Mouse (Mus musculus) hindbrain, embryonic 12.5 days (tissue): ENCODE results near the gene Slc7a6. TPM values are rescaled to one million over a fixed set of nuclear protein-coding genes. Genes with fewer than 3 reads are reported as not detected.
"Not testable (repeated sequence)": the region's sequence is repeated elsewhere in the genome, so short reads cannot be mapped to it uniquely, and the experiment has no call there.

Source experiments
- ATAC-seq: fragments of 200-750 bp; cut with Nextera tagmentation; 2 replicates; pipeline ENCODE4 v1.8.0; 2017; ENCODE audit warnings: moderate TSS enrichment; ENCODE audit not compliant: low FRiP score
- H3K27ac ChIP-seq: fragments of 300-500 bp; sonication (generic); 2 replicates; pipeline ENCODE4 v1.5.1; 2016; ENCODE audit warnings: mild to moderate bottlenecking
- H3K27me3 ChIP-seq: fragments of 300-500 bp; sonication (generic); 2 replicates; pipeline ENCODE4 v1.6.1; 2016; ENCODE audit warnings: mild to moderate bottlenecking
- H3K36me3 ChIP-seq: fragments of 300-500 bp; sonication (generic); 2 replicates; pipeline ENCODE4 v1.6.1; 2016; ENCODE audit warnings: mild to moderate bottlenecking
- H3K4me1 ChIP-seq: fragments of 300-500 bp; sonication (generic); 2 replicates; pipeline ENCODE4 v1.6.1; 2016
- H3K4me2 ChIP-seq: fragments of 300-500 bp; sonication (generic); replicated peaks from 2 replicates; pipeline ENCODE4 v1.6.1; 2016; ENCODE audit warnings: mild to moderate bottlenecking
- H3K4me3 ChIP-seq: fragments of 300-500 bp; sonication (generic); 2 replicates; pipeline ENCODE4 v1.5.1; 2016; ENCODE audit warnings: mild to moderate bottlenecking
- H3K9ac ChIP-seq: fragments of 300-500 bp; sonication (generic); 2 replicates; pipeline ENCODE4 v1.6.1; 2016; ENCODE audit warnings: mild to moderate bottlenecking, moderate library complexity
- H3K9me3 ChIP-seq: fragments of 300-500 bp; sonication (generic); replicated peaks from 2 replicates; pipeline ENCODE4 v1.6.1; 2016; ENCODE audit warnings: mild to moderate bottlenecking
- WGBS: fragments of 180-500 bp; shearing (Covaris S2); methylation state at CpG from one replicate; pipeline ENCODE4 v1.1.7; 2016; 5-methylcytosine and 5-hydroxymethylcytosine counted together
- polyA plus RNA-seq: library from polyadenylated mRNA; unstranded; fragments of >200 nt; fragmentation: Nextera tagmentation; extraction: Ambion mirVana; gene quantifications from 2 replicates; pipeline ENCODE4 v1.2.1, GENCODE M21; 2016

The Slc7a6 gene
- polyA plus RNA-seq, 1 experiment from 2014 or later, result 60.8 TPM

DNA sequence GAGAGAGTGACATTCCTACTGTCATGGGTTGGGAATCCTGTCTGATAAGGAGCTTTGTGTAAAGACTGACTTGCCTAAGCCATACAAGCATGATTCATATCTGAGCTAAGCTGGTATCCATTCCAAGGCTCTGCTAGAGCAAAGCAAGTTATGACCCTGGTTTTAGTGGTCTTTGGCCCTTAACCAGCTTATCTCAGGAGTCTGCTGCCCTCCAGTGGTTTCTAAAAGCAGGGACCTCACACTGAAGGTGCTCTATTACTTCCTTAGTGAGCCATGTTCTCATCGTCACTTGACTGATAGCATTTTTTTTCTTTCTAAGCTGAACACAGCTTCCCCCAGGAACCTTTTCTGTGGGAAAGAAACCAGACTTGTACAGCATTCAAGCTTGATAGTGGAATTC, 30.1 kb downstream of the Slc7a6 start:
- ATAC-seq, result no peak

DNA sequence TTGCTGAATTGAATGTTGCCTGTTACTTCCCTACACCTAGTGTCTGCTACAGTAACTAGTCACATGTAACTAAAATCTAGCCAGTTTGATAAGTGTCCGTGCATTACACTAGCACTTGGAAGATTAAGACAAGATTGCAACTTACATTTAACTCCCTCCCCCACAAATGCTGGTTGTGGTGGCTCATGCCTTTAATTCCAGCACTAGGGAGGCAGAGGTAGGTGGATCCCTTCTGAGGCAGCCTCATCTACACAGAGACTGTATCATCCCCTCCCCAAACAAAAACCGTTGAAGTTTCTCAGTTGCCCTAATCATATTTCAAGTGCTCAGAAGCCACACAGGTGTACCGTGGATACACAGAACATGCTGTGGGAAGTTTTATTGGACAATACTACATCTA, 30.9 kb downstream of the Slc7a6 start:
- WGBS, result 92% methylated on average over 3 of the region's 3 CpGs
- H3K27me3 ChIP-seq, H3K4me1 ChIP-seq, H3K9ac ChIP-seq, H3K9me3 ChIP-seq, H3K4me2 ChIP-seq, H3K4me3 ChIP-seq, ATAC-seq, H3K27ac ChIP-seq: not testable (repeated sequence)
- H3K36me3 ChIP-seq, result peaks cover 85% of the 10 kb centered on the region

More for the DNA sequence above, 30.1 kb downstream of the Slc7a6 start:
- Histone ChIP-seq H3K9ac (no peak overlapping the region), H3K4me3 (no peak overlapping the region), H3K27me3 (no peaks in the 10 kb centered on the region), H3K4me2 (no peak overlapping the region), H3K9me3 (no peaks in the 10 kb centered on the region), H3K36me3 (peaks cover 88% of the 10 kb centered on the region), H3K4me1 (no peaks in the 10 kb centered on the region), H3K27ac (no peak overlapping the region)
- 31% methylated on average over 1 of the region's 1 CpGs for WGBS

DNA sequence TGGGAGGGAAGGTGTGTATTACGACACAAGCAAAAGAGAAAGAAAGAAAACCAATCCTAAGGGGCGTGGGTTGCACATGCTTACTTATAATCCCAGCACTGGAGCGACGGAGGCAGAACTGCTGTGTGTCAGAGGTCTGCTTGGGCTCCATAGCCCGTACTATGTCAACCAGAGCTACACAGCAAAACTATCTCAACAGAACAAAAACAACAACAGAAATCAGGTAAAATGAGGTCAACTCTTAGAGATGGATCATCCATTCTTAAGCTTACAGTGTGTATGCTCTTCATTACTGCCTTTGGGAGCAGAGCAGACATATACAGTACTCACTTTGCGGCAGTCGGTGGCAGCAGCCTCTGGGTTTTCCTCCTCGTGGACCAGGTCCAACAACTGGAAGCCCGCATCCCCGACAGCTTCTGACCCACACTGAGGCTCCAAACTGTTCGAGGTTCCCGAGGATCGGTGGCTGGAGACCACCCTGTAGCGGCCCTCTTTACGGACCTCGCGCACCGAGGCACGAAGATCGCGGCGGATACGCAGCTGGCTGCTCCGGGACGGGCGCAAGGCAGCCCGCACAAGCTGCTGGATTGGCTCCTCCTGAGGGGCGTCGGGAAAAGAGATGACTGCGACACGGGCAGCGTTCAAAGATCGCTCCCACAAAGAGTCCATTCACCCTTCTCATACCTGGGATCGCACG, 41.5 kb downstream of the Slc7a6 start:
- no peaks in the 10 kb centered on the region for H3K27me3 ChIP-seq
- peak overlapping the region; percentile 87 for H3K4me2 ChIP-seq
- peak; percentile 77 for ATAC-seq
- peak overlapping the region; percentile 88 for H3K9ac ChIP-seq
- H3K4me1 ChIP-seq, result peaks cover 13% of the 10 kb centered on the region
- H3K27ac ChIP-seq, result peak overlapping the region; percentile 95
- H3K4me3 ChIP-seq, result peak overlapping the region; percentile 85
- peaks cover 43% of the 10 kb centered on the region for H3K36me3 ChIP-seq
- WGBS, result 1% methylated on average over 35 of the region's 35 CpGs
- H3K9me3 ChIP-seq, result no peaks in the 10 kb centered on the region

DNA sequence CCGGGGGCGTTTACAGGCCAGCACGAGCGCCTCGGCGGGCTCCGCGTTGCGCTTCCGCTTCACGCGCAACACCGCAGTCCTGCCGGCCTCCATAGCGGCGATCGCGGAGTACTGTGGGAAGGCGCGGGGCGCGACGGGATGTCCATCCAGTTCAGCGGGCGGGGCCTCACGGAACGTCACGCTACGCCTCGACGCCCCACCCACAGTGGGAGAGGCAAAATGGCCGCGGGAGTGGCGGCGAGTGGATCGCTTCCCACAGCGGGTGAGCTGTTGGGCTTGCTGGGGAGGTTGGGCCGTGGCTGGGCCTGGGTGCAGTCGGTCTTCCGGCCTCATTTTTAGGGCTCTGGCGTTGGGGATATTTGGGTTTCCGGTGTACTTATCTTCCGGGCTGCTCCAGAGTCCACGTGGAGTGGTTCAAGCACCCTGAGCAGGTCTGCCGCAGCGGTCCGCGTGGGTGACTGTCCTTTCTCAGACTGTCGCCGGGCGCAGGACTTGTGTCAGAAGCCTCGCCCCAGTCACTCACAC, 42.2 kb downstream of the Slc7a6 start, which contains the start of the genes Slc7a6os and Prmt7:
TSS of gene Slc7a6os (minus strand) at position 115 of the 525 bp plus-strand sequence.
TSS of gene Prmt7 (plus strand) at position 116 of the 525 bp plus-strand sequence.
- Histone ChIP-seq H3K36me3 (peaks cover 42% of the 10 kb centered on the region), H3K4me2 (peak within 1 kb of the TSS; percentile 87), H3K27me3 (no peaks in the 10 kb centered on the region), H3K4me3 (peak within 1 kb of the TSS; percentile 85), H3K4me1 (peaks cover 13% of the 10 kb centered on the region), H3K9me3 (no peaks in the 10 kb centered on the region), H3K27ac (peak within 1 kb of the TSS; percentile 95), H3K9ac (peak within 1 kb of the TSS; percentile 88)
- peak; percentile 99 for ATAC-seq
- under 1% methylated on average over 52 of the region's 52 CpGs for WGBS

DNA sequence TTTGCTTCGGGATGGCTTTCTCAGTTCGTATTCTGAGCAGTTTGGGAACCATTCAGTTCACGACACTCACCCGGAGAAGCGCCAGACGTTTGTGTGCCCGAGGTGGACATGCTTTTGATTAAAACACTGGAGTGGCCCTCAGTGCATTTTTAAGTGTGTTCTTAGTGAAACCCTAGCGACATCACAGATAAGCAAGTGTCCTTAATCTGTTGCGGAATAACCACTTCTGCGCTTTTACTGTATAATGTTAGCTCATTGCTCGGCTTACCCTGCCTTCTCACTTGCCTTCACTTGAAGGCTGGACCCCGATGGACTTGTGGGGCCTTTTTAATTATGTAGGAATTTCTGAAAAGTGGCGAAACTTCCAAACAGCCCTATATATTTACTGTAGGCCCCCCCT, 42.8 kb downstream of the Slc7a6 start:
- H3K36me3 ChIP-seq, result peaks cover 47% of the 10 kb centered on the region
- 6% methylated on average over 13 of the region's 13 CpGs for WGBS
- no peak for ATAC-seq

DNA sequence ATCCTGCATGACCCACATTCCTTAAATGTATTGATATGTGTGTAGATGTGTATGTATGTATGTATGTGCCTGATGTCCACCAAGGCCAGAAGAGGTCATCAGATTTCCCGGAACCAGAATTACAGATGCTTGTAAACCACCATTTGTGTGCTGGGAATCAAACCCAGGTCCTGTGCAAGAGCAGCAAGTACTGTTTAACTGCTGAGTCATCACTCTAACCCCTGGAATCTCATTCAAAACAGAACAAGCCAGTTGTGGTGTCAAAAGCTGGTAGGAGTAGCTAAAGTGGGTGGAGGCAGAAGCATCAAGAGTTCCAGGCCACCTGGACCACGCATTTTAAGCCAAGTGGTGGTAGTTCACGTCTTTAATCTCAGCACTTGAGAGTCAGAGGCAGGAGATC, 45.3 kb downstream of the Slc7a6 start:
- peaks cover 13% of the 10 kb centered on the region for H3K4me1 ChIP-seq
- WGBS, result 100% methylated on average over 3 of the region's 3 CpGs
- H3K9ac ChIP-seq, result no peak overlapping the region
- H3K4me2 ChIP-seq, result no peak overlapping the region
- H3K27ac ChIP-seq, result no peak overlapping the region
- H3K36me3 ChIP-seq, result peaks cover 51% of the 10 kb centered on the region
- no peak for ATAC-seq
- no peaks in the 10 kb centered on the region for H3K27me3 ChIP-seq
- H3K9me3 ChIP-seq, result no peaks in the 10 kb centered on the region
- no peak overlapping the region for H3K4me3 ChIP-seq

More for the DNA sequence above, 42.8 kb downstream of the Slc7a6 start:
- peak overlapping the region; percentile 87 for H3K4me2 ChIP-seq
- H3K9me3 ChIP-seq, result no peaks in the 10 kb centered on the region
- H3K9ac ChIP-seq, result peak overlapping the region; percentile 88
- peak overlapping the region; percentile 95 for H3K27ac ChIP-seq
- H3K4me1 ChIP-seq, result peaks cover 13% of the 10 kb centered on the region
- peak overlapping the region; percentile 85 for H3K4me3 ChIP-seq
- H3K27me3 ChIP-seq, result no peaks in the 10 kb centered on the region

DNA sequence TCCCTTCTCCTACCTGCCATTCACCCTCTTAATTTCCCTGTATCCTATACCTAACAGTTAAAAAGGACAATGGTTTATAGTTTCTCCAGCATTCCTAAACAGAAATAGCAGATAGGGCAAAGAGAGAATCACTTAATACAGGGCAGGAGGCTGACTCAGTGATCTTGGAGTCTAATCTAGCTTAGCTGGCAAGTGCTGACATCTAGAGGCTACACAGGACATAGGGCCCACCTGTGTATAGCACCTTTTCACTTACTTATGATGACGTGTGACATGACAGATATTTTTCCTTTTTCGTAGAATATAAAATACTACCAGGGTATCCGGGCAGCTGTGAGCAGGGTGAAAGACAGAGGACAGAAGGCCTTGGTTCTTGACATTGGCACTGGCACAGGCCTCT, 51.0 kb downstream of the Slc7a6 start:
- WGBS, result 93% methylated on average over 3 of the region's 3 CpGs
- Histone ChIP-seq H3K36me3 (peaks cover 71% of the 10 kb centered on the region), H3K27me3 (no peaks in the 10 kb centered on the region), H3K9me3 (no peaks in the 10 kb centered on the region), H3K4me2 (no peak overlapping the region), H3K4me1 (no peaks in the 10 kb centered on the region), H3K9ac (no peak overlapping the region), H3K4me3 (no peak overlapping the region), H3K27ac (no peak overlapping the region)
- no peak for ATAC-seq

DNA sequence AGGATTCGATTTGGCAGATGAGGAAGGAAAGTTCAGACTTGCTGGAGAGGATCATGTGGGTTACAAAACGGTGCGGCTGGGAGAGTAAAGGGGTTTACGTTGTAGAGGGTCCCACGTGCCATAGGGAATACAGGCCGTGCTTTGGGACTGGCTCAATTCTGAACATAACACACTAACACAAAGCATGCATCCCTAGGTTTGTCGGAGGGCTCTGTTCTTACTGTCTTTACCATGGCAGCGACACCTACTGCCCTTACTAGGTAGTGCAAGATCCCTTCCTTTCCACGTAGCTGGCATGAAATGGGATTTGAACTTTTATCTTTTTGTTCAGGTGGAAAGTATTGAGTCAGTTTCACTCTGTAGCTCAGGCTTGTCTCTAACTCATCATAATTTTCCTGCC, 57.9 kb downstream of the Slc7a6 start:
- Histone ChIP-seq H3K9ac (no peak overlapping the region), H3K36me3 (peaks cover 49% of the 10 kb centered on the region), H3K27me3 (no peaks in the 10 kb centered on the region), H3K9me3 (no peaks in the 10 kb centered on the region), H3K27ac (no peak overlapping the region), H3K4me2 (no peak overlapping the region), H3K4me1 (no peaks in the 10 kb centered on the region), H3K4me3 (no peak overlapping the region)
- WGBS, result 46% methylated on average over 9 of the region's 9 CpGs
- ATAC-seq, result no peak

DNA sequence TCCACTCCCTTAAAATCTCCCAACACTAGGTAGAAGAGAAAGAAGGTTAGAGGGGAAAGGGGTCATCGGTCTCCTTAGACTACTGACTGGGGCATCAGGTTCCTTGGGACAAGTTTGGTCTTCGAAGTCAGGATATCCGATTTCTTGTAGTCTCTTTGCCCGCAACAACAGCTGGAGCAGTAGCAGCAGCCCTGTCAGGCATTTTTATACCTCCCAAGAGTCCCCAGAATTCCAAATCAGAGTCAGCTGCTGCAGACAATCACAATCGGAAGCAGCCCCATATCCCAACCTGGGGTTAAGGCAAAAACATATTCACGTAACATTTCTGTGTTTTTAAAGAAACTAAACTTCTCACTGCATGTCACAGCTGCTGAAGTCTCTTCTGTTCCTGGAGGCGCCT, 62.9 kb downstream of the Slc7a6 start:
- Histone ChIP-seq H3K9me3 (no peaks in the 10 kb centered on the region), H3K4me3 (no peak overlapping the region), H3K9ac (no peak overlapping the region), H3K36me3 (peaks cover 54% of the 10 kb centered on the region), H3K4me2 (no peak overlapping the region), H3K27ac (no peak overlapping the region), H3K4me1 (no peaks in the 10 kb centered on the region), H3K27me3 (no peaks in the 10 kb centered on the region)
- no peak for ATAC-seq
- 84% methylated on average over 7 of the region's 7 CpGs for WGBS

DNA sequence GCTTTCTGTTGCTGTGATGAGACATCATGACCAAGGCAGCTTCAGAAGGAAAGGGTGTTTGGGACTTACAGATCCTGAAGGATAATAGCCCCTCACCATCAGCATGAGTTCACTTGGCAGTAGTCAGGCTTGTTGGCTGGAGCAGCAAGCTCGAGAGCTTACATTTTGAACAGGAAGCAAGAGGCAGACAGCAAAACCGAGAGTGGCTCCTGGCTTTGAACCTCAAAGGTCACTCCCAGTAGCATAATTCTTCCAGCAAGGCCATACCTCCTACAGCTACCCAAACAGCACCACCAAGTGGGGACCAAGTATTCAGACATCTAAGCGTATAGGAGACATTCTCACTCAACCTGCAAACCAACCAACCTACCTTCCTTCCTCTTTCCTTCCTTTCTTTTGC, 64.1 kb downstream of the Slc7a6 start:
- H3K4me1 ChIP-seq, result no peaks in the 10 kb centered on the region
- no peak overlapping the region for H3K27ac ChIP-seq
- 76% methylated on average over 3 of the region's 3 CpGs for whole genome bisulfite sequencing
- peaks cover 62% of the 10 kb centered on the region for H3K36me3 ChIP-seq
- no peak for ATAC-seq
- no peak overlapping the region for H3K9ac ChIP-seq
- no peak overlapping the region for H3K4me2 ChIP-seq
- H3K4me3 ChIP-seq, result no peak overlapping the region
- H3K27me3 ChIP-seq, result no peaks in the 10 kb centered on the region
- no peaks in the 10 kb centered on the region for H3K9me3 ChIP-seq

DNA sequence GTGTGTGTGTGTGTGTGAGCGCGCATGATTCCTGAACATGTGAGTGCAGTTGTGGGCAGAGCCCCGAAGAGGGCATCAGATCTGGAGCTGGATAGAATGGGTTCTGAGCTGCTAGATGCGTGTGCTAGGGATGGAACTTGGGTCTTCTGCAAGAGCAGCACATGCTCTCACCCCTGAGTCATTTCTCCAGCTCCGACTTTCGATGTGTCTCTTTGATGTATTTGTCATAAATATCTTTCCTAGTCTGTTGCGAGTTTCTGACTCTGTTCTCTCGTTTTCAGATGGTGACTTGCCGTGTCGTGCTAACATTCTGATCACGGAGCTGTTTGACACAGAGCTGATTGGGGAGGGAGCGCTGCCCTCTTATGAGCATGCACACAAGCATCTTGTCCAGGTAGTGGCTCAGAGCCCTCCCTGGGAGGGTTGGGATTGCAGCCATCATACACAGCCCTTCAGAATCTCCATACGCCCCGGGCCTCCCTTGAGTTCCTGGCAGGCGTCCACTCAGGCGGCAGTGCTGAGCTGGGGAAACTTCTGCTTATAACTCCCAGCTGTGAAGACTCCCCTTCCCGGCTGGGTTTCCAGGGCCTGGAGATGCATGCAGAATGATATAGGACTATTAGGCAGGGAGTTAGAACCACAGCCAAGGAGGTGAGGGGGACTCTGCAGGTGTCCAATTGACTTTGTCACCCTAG, 66.1 kb downstream of the Slc7a6 start:
- no peak for ATAC-seq
- Histone ChIP-seq H3K27ac (no peak overlapping the region), H3K9me3 (no peaks in the 10 kb centered on the region), H3K4me3 (no peak overlapping the region), H3K4me2 (no peak overlapping the region), H3K27me3 (no peaks in the 10 kb centered on the region), H3K9ac (no peak overlapping the region), H3K4me1 (no peaks in the 10 kb centered on the region), H3K36me3 (peaks cover 63% of the 10 kb centered on the region)
- 93% methylated on average over 17 of the region's 17 CpGs for WGBS

DNA sequence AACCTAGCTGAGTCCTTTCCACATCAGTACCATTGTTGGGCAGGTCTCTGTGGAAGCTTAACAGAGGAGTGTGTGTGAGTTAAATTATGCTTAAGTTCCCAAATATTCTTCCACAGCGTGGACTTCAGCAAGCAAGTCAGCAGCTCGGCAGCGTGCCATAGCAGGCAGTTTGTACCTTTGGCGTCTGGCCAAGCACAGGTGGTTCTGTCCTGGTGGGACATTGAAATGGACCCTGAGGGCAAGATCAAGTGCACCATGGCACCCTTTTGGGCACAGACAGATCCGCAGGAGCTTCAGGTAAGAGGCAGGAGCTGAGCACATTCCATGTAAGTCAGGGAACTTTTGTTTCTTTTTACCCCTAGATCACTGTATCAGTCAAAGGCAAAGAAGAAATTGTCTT, 68.4 kb downstream of the Slc7a6 start:
- H3K4me3 ChIP-seq, result no peak overlapping the region
- no peaks in the 10 kb centered on the region for H3K9me3 ChIP-seq
- H3K4me1 ChIP-seq, result no peaks in the 10 kb centered on the region
- H3K36me3 ChIP-seq, result peaks cover 72% of the 10 kb centered on the region
- ATAC-seq, result no peak
- H3K27me3 ChIP-seq, result no peaks in the 10 kb centered on the region
- no peak overlapping the region for H3K9ac ChIP-seq
- H3K27ac ChIP-seq, result no peak overlapping the region
- 97% methylated on average over 5 of the region's 5 CpGs for WGBS
- H3K4me2 ChIP-seq, result no peak overlapping the region
